Mouse (Mus musculus): ENCODE results near the gene 1700092M07Rik. TPM values are rescaled to one million over a fixed set of nuclear protein-coding genes. Genes with fewer than 3 reads are reported as not detected.
A peak's percentile ranks its signal among the peaks of the same experiment; 100 is the strongest.

The 1700092M07Rik gene
- polyA plus RNA-seq, 1 experiment from 2014 or later, result 3.1 TPM

DNA sequence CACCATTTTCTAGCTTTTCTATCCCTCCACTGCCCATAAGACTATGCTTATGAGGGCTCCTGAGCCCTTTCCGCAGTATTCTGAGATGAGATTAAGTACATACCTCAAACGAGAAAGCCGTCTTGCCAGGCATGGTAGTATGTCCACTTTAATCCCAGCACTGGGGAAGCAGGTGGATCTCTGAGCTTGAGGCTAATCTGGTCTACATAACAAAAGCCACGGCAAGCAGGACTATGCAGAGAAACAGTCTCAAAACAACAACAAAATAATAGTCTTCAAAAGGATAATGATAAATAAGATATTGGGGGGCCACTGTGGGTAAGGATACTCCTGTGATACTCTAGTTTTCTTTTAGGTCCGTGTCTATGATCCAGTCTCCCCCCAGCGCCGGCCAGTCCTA is 1.6 kb upstream of the 1700092M07Rik start:
- DNase-seq (ENCODE audit: low spot score), result no peak
- no peaks in the 10 kb centered on the region for H3K27me3 ChIP-seq (ENCODE audit: low read depth, poor library complexity, severe bottlenecking)
- WGBS, result 92% methylated on average over 7 of the region's 7 CpGs
- H3K9me3 ChIP-seq (replicated peaks), result no peaks in the 10 kb centered on the region
- peaks cover 54% of the 10 kb centered on the region for H3K36me3 ChIP-seq
- no peak overlapping the region for H3K27ac ChIP-seq
- peaks cover 29% of the 10 kb centered on the region for H3K4me1 ChIP-seq
- H3K4me3 ChIP-seq, result no peak overlapping the region

DNA sequence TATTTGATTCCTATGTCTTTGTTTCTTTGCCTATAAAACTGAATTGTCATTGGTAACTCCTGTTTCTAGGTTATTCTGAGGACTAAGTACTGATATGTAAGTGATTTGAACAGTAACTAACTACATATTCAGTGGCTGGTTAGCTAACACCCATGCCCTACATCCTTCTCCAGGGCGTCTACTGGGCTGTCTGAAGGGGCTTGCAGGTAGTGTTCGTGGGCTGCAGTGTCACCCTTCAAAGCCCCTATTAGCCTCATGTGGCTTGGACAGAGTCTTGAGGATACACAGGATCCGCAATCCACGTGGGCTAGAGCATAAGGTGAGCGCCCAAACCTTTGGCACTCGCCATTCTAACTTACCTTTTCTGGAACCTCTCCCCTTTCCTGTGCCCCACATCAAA is 872 bp upstream of the 1700092M07Rik start:
- Histone ChIP-seq H3K27me3 (ENCODE audit: low read depth, poor library complexity, severe bottlenecking) (no peaks in the 10 kb centered on the region), H3K9me3 (replicated peaks) (no peaks in the 10 kb centered on the region), H3K4me1 (peaks cover 29% of the 10 kb centered on the region), H3K36me3 (peaks cover 61% of the 10 kb centered on the region), H3K27ac (no peak overlapping the region), H3K4me3 (no peak overlapping the region)
- no peak for DNase-seq (ENCODE audit: low spot score)
- WGBS, result 88% methylated on average over 6 of the region's 6 CpGs

DNA sequence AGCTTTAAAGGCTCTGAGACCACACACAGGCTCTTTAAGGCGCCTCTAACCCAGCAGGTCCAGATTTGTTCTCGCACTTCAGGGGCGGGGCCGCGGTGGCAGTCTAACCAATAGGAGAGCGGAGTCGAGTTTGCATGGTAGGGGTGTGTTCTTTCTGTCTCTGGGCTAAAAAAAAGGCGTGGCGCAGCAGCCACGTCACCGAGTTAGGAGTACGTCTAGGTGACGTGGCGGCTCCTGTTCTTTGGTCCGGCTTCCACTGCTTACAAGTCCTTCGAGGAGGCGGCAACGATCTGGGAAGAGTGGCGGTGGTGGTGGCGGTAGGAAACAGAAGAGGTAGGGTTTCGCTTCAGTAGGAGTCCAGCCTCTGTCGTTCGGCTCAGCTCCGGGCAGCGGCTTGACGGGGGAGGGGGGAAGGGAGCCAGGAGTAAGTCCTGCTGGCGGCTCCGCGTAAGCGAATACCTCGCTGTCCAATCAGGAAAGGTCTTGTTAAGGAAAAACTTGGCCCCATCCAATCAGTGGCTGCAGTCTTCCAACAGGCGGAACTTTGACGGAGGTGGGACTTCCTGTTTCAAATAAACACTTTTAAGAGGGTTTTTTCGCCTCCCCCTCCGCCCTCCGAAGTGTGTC is 838 bp downstream of the 1700092M07Rik start, which contains the start of gene Stx5a:
Gene Stx5a (plus strand): TSS at position 171 of the 627 bp plus-strand sequence.
- Histone ChIP-seq H3K27ac (peak within 1 kb of the TSS; percentile 95), H3K9me3 (replicated peaks) (no peaks in the 10 kb centered on the region), H3K4me1 (peaks cover 24% of the 10 kb centered on the region), H3K4me3 (peak within 1 kb of the TSS; percentile 87), H3K36me3 (peaks cover 78% of the 10 kb centered on the region), H3K27me3 (ENCODE audit: low read depth, poor library complexity, severe bottlenecking) (no peaks in the 10 kb centered on the region)
- under 1% methylated on average over 36 of the region's 36 CpGs for WGBS
- DNase-seq (ENCODE audit: low spot score), result peak; percentile 93

DNA sequence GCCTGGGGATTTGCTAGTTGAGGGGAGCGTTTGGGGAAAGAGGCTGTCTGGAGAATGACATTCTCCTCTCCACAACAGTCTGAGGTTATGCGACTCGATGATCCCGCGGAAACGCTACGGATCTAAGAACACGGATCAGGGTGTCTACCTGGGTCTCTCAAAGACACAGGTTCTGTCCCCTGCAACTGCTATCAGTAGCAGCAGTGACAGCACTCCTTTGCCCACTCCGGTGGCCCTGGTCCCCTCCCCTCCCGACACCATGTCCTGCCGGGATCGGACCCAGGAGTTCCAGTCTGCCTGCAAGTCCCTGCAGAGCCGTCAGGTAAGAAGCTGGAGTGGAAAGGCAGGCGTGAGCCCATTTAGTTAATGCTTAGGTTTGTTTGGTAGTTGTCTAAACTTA is 1.7 kb downstream of the 1700092M07Rik start:
- Histone ChIP-seq H3K27ac (peak overlapping the region; percentile 95), H3K4me1 (peaks cover 21% of the 10 kb centered on the region), H3K27me3 (ENCODE audit: low read depth, poor library complexity, severe bottlenecking) (no peaks in the 10 kb centered on the region), H3K4me3 (peak overlapping the region; percentile 87), H3K9me3 (replicated peaks) (no peaks in the 10 kb centered on the region), H3K36me3 (peaks cover 84% of the 10 kb centered on the region)
- DNase-seq (ENCODE audit: low spot score), result no peak
- WGBS, result 20% methylated on average over 14 of the region's 14 CpGs

DNA sequence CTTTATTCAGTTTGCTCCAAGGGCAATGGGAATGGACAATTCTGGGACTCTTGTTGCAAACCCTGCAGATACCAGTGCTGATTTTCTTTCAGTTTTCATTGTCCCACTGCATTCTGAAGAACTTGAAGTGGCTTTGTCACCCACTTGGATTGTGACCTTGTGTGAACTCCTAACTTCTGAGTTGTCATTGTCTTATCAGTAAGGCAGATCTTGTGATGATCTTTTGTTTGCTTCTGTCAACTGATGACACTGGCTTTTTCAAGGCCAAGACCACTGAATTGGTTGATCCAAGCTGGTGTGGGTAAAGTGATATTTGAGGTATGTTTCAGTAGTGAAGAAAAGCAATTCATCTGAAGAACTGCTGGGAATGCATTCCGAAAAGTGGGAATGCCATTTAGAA is 4.9 kb downstream of the 1700092M07Rik start:
- Histone ChIP-seq H3K27ac (no peak overlapping the region), H3K36me3 (peaks cover 84% of the 10 kb centered on the region), H3K4me3 (no peak overlapping the region), H3K27me3 (ENCODE audit: low read depth, poor library complexity, severe bottlenecking) (no peaks in the 10 kb centered on the region), H3K4me1 (peaks cover 19% of the 10 kb centered on the region), H3K9me3 (replicated peaks) (no peaks in the 10 kb centered on the region)
- 97% methylated on average over 1 of the region's 1 CpGs for WGBS
- DNase-seq (ENCODE audit: low spot score), result no peak

DNA sequence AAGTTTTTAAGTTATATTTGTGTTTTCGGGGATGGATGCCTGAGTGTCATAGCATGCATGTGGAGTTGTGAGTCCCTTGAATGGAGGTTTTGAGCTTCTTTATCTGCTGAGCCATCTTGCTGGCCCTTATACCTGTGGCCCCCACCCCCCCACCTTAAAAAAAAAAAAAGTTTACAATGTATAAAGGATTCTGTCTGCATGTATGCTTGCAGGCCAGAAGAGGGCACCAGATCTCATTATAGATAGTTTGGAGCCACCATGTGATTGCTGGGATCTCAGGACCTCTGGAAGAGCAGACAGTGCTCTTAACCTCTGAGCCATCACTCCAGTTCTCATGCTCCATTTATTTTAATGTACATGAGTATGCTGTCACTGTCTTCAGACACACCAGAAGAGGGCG is 6.8 kb downstream of the 1700092M07Rik start:
- Histone ChIP-seq H3K4me3 (no peak overlapping the region), H3K4me1 (peaks cover 9% of the 10 kb centered on the region), H3K9me3 (replicated peaks) (no peaks in the 10 kb centered on the region), H3K27me3 (ENCODE audit: low read depth, poor library complexity, severe bottlenecking) (no peaks in the 10 kb centered on the region), H3K27ac (no peak overlapping the region), H3K36me3 (peaks cover 96% of the 10 kb centered on the region)
- WGBS, result 75% methylated on average over 2 of the region's 2 CpGs
- DNase-seq (ENCODE audit: low spot score), result no peak

DNA sequence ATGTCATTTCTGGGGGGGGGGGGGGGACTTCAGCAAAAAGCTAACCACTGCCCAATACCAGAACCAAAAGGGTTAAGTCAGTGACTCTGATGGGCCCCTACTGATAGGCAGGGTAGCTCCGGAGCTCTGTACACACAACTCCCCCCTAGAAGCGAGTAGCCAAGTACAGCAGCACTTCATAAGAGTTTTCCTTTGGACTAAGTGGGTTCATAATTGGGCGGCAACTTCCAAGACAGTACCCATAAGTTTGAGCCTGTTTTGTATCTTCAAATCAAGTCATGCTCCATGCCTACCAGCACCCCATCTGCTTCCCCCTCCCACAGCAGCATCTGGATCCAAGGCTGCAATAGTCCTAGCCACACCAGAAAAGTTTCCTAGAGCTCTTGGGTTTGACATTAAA is 15.1 kb downstream of the 1700092M07Rik start:
- 89% methylated on average over 3 of the region's 3 CpGs for WGBS
- Histone ChIP-seq H3K27ac (no peak overlapping the region), H3K4me1 (peaks cover 14% of the 10 kb centered on the region), H3K27me3 (ENCODE audit: low read depth, poor library complexity, severe bottlenecking) (no peaks in the 10 kb centered on the region), H3K36me3 (peaks cover 62% of the 10 kb centered on the region), H3K9me3 (replicated peaks) (no peaks in the 10 kb centered on the region), H3K4me3 (0 out of 2 replicates have a peak overlapping the region, but pooled peaks have one; percentile 95)
- no peak for DNase-seq (ENCODE audit: low spot score)

DNA sequence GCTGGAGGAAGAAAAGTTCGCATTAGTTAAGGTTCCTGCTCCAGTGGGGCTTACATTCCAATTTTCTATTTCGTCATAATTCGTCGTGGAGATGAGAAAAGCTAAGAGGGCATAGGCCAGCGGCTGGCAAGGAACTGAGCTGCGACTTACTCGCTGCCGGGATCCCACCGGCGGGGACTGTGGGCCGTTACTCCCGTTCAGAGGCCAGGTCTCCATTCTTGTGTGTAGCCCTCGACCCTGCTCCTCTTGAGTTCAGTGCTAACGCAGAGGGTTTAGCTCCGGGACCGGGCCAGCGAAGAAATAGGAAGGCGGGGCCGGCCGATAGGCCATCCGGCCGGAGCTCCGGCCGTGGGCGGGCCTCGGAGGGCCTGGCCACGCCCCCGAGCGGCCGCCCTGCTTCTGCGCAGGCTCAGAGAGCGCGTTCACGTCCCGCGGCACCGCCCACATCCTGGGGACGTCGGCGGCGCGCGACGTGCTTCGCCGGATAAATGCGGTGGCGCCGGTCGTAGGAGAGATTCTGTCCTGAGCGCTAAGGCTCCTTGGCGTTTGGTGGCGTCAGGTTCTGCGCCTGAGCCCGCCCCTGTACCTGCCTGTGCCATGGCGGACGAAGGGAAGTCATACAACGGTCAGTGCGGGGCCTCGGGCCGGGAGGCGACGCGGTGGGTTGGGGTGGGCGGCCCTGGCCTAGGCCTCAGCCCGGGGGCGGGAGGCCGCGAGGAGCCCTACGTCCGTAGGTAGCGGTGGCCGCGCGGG is 16.3 kb downstream of the 1700092M07Rik start, which contains the start of gene Nxf1:
Gene Nxf1 (plus strand): TSS at position 439 of the 753 bp plus-strand sequence.
- peaks cover 14% of the 10 kb centered on the region for H3K4me1 ChIP-seq
- H3K27me3 ChIP-seq (ENCODE audit: low read depth, poor library complexity, severe bottlenecking), result no peaks in the 10 kb centered on the region
- H3K36me3 ChIP-seq, result peaks cover 63% of the 10 kb centered on the region
- peak within 1 kb of the TSS; percentile 91 for H3K27ac ChIP-seq
- WGBS, result under 1% methylated on average over 75 of the region's 75 CpGs
- DNase-seq (ENCODE audit: low spot score), result peak; percentile 96
- H3K4me3 ChIP-seq, result peak within 1 kb of the TSS; percentile 95
- no peaks in the 10 kb centered on the region for H3K9me3 ChIP-seq (replicated peaks)

DNA sequence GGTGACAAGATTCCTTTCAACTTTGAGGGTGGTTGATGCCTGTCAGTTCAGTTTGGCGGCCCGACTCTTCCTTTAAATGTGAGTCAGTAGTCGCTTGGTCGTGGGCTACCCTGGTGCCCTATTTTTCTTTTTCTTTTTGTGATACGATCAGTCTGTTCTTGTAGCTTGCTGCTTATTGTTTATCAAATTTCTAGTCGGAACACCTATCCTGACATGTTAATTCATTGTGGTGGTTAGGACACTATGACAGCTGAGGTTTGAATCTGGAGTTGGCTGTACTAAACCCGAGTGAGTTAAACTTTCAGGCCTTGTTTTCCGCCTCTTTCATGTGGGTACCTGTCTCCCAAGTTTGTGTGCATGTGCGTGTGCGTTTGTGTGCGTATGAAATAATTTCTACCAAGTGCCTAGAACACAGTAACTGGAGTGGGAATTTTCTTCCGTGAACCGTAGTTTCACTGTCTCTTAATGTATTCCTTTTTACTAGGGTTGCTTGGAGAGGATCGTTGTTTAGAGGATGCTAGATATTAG is 17.0 kb downstream of the 1700092M07Rik start:
- Histone ChIP-seq H3K36me3 (peaks cover 63% of the 10 kb centered on the region), H3K27me3 (ENCODE audit: low read depth, poor library complexity, severe bottlenecking) (no peaks in the 10 kb centered on the region), H3K27ac (peak overlapping the region; percentile 91), H3K4me3 (peak overlapping the region; percentile 95), H3K9me3 (replicated peaks) (no peaks in the 10 kb centered on the region), H3K4me1 (peaks cover 14% of the 10 kb centered on the region)
- 10% methylated on average over 14 of the region's 14 CpGs for WGBS
- DNase-seq (ENCODE audit: low spot score), result no peak

DNA sequence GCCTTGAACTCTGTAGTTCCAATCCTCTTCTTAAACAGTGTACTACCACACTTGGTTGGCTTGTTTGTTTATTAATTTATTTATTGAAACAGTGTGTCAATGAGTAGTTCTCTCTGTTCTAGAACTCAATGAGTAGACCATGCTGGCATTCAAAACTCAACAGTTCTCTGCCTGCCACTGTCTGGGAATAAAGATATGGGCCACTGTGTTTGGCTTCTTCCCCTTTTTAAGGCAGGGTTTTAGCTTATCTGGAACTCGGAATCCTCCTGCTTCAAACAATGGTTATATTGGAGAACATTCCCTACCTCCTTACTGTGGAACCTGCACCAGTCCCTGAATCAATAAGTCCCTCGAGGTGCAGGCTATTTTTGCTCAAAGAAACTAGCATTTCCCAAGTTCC is 18.4 kb downstream of the 1700092M07Rik start:
- 97% methylated on average over 2 of the region's 2 CpGs for WGBS
- Histone ChIP-seq H3K9me3 (replicated peaks) (no peaks in the 10 kb centered on the region), H3K4me1 (peaks cover 14% of the 10 kb centered on the region), H3K27me3 (ENCODE audit: low read depth, poor library complexity, severe bottlenecking) (no peaks in the 10 kb centered on the region), H3K36me3 (peaks cover 63% of the 10 kb centered on the region), H3K27ac (no peak overlapping the region), H3K4me3 (0 out of 2 replicates have a peak overlapping the region, but pooled peaks have one; percentile 95)
- no peak for DNase-seq (ENCODE audit: low spot score)

DNA sequence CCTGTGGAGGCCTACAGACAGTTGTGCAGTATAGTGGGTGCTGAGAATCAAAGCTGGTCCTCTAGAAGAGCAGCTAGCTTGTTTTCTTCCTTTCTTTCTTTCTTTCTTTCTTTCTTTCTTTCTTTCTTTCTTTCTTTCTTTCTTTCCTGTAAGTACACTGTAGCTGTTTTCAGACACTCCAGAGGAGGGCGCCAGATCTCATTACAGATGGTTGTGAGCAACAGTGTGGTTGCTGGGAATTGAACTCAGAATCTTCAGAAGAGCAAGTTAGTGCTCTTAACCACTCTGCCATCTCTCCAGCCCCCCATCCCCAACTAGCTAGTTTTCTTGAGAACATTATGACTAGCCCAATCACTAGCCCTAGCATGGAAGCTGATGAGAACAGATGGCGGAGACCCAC is 20.2 kb downstream of the 1700092M07Rik start:
- 93% methylated on average over 2 of the region's 2 CpGs for WGBS

DNA sequence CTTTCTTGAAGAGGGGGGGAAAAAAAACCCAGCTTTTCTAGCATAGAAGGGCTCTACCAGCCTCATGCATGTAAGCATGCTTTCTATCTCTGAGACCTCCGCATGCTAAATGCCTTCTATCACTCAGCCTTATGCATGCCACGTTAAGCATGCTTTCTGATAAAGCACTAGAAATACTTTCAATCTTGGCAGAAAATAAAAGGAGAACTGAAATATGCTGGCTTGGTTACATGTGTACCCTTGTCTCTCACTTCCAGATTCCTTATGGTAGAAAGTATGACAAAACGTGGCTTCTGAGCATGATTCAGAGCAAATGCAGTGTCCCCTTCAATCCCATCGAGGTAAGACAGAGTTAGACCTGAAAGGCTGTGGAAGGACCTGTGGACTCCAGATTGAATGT is 22.8 kb downstream of the 1700092M07Rik start:
- H3K36me3 ChIP-seq, result peaks cover 85% of the 10 kb centered on the region
- no peak overlapping the region for H3K4me3 ChIP-seq
- WGBS, result 94% methylated on average over 4 of the region's 4 CpGs
- H3K27ac ChIP-seq, result no peak overlapping the region
- H3K4me1 ChIP-seq, result peaks cover 5% of the 10 kb centered on the region
- no peaks in the 10 kb centered on the region for H3K27me3 ChIP-seq (ENCODE audit: low read depth, poor library complexity, severe bottlenecking)
- no peak for DNase-seq (ENCODE audit: low spot score)
- peaks cover 5% of the 10 kb centered on the region; the same call in 1 of the 2 replicates for H3K9me3 ChIP-seq (replicated peaks)

More for the DNA sequence above, 20.2 kb downstream of the 1700092M07Rik start:
- Histone ChIP-seq H3K27me3 (ENCODE audit: low read depth, poor library complexity, severe bottlenecking) (no peaks in the 10 kb centered on the region), H3K27ac (no peak overlapping the region), H3K4me1 (peaks cover 14% of the 10 kb centered on the region), H3K9me3 (replicated peaks) (peaks cover 5% of the 10 kb centered on the region; the same call in 1 of the 2 replicates), H3K4me3 (no peak overlapping the region), H3K36me3 (peaks cover 63% of the 10 kb centered on the region)
- DNase-seq (ENCODE audit: low spot score), result no peak

DNA sequence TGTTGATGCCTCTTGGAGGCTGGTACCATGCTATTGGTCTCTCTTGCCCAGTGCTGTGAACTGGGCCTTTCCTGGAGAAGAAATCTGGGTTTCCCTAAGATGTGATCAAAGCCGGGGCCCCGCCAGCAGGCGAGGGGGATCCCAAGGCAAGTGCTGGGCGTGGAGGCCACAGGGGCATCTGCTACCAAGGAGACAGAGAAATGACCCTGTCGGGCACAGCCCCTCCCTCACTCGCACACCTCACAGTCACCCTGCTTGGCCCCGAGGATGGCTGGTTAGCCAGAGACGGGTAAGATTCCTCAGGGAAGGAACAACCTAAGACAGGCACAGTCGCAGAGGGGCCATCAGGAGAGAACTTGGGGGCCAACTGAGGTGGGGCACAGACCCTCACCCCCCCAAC is 25.0 kb downstream of the 1700092M07Rik start:
- Histone ChIP-seq H3K27me3 (ENCODE audit: low read depth, poor library complexity, severe bottlenecking) (no peaks in the 10 kb centered on the region), H3K4me3 (no peak overlapping the region), H3K4me1 (no peaks in the 10 kb centered on the region), H3K36me3 (peaks cover 100% of the 10 kb centered on the region), H3K27ac (no peak overlapping the region), H3K9me3 (replicated peaks) (peaks cover 5% of the 10 kb centered on the region; the same call in 1 of the 2 replicates)
- DNase-seq (ENCODE audit: low spot score), result no peak
- WGBS, result 97% methylated on average over 9 of the region's 9 CpGs
